Mouse (Mus musculus) forebrain, embryonic 15.5 days (tissue): ENCODE measurements around the gene Pon3. TPM values are rescaled to one million over a fixed set of nuclear protein-coding genes. Genes with fewer than 3 reads are reported as not detected.
A peak's percentile ranks its signal among the peaks of the same experiment; 100 is the strongest.

Experiments
- ATAC-seq: fragments of 200-750 bp; cut with Nextera tagmentation; replicated peaks from 2 replicates; pipeline ENCODE4 v1.8.0; 2017; ENCODE audit warnings: mild to moderate bottlenecking, moderate TSS enrichment, moderate library complexity
- H3K27ac ChIP-seq: fragments of 300-500 bp; sonication (generic); replicated peaks from 2 replicates; pipeline ENCODE4 v1.5.1; 2015; ENCODE audit warnings: mild to moderate bottlenecking, inconsistent platforms
- H3K27me3 ChIP-seq: fragments of 300-500 bp; sonication (generic); 2 replicates; pipeline ENCODE4 v1.6.1; 2015; ENCODE audit warnings: inconsistent platforms
- H3K36me3 ChIP-seq: fragments of 300-500 bp; sonication (generic); 2 replicates; pipeline ENCODE4 v1.6.1; 2015; ENCODE audit warnings: mild to moderate bottlenecking, inconsistent platforms
- H3K4me1 ChIP-seq: fragments of 300-500 bp; sonication (generic); 2 replicates; pipeline ENCODE4 v1.6.1; 2015; ENCODE audit warnings: inconsistent platforms
- H3K4me2 ChIP-seq: fragments of 300-500 bp; sonication (generic); replicated peaks from 2 replicates; pipeline ENCODE4 v1.6.1; 2015; ENCODE audit warnings: mild to moderate bottlenecking, inconsistent platforms
- H3K4me3 ChIP-seq: fragments of 300-500 bp; sonication (generic); 2 replicates; pipeline ENCODE4 v1.5.1; 2015; ENCODE audit warnings: mild to moderate bottlenecking, inconsistent platforms
- H3K9ac ChIP-seq: fragments of 300-500 bp; sonication (generic); replicated peaks from 2 replicates; pipeline ENCODE4 v1.6.1; 2015; ENCODE audit warnings: mild to moderate bottlenecking, inconsistent platforms
- H3K9me3 ChIP-seq: fragments of 300-500 bp; sonication (generic); 2 replicates; pipeline ENCODE4 v1.6.1; 2016; ENCODE audit warnings: inconsistent platforms
- WGBS: fragments of 180-500 bp; shearing (Covaris S2); methylation state at CpG from one replicate; pipeline ENCODE4 v1.1.7; 2015; ENCODE audit warnings: mixed read lengths; 5-methylcytosine and 5-hydroxymethylcytosine counted together
- polyA plus RNA-seq: library from polyadenylated mRNA; unstranded; fragments of >200 nt; fragmentation: Nextera tagmentation; extraction: Ambion mirVana; gene quantifications from 2 replicates; pipeline ENCODE4 v1.2.1, GENCODE M21; 2015

Pon3 gene
- 2.9 and 3.2 TPM in 2 replicates for polyA plus RNA-seq

GRCm38 (mm10) chr6:5255722-5256451 is at the start of gene Pon3:
Gene Pon3 (minus strand): TSS chr6:5256286.
- H3K4me3 ChIP-seq, result peak within 1 kb of the TSS; percentile 23
- H3K27ac ChIP-seq, result no peak within 1 kb of the TSS
- 12% methylated on average over 16 of the region's 16 CpGs for WGBS
- H3K4me2 ChIP-seq, result peak within 1 kb of the TSS; percentile 38
- no peak within 1 kb of the TSS for H3K9ac ChIP-seq
- ATAC-seq, result peak; percentile 85
- H3K27me3 ChIP-seq, result no peaks in the 10 kb centered on the region
- no peaks in the 10 kb centered on the region for H3K36me3 ChIP-seq
- no peaks in the 10 kb centered on the region for H3K9me3 ChIP-seq
- peaks cover 11% of the 10 kb centered on the region for H3K4me1 ChIP-seq

- no peak overlapping the region for H3K9ac ChIP-seq
- no peak overlapping the region for H3K4me2 ChIP-seq
- H3K4me3 ChIP-seq, result no peak overlapping the region
- 89% methylated on average over 8 of the region's 8 CpGs for WGBS
- H3K36me3 ChIP-seq, result no peaks in the 10 kb centered on the region
- no peak overlapping the region for H3K27ac ChIP-seq
- H3K4me1 ChIP-seq, result no peaks in the 10 kb centered on the region
- no peak for ATAC-seq
- no peaks in the 10 kb centered on the region for H3K27me3 ChIP-seq
- no peaks in the 10 kb centered on the region for H3K9me3 ChIP-seq
These were observed 48.9 kb upstream of the Pon3 start for GRCm38 (mm10) chr6:5304956-5305355.

GRCm38 (mm10) chr6:5300629-5301028 is 44.5 kb upstream of the Pon3 start:
- no peak overlapping the region for H3K9ac ChIP-seq
- no peak for ATAC-seq
- H3K27me3 ChIP-seq, result no peaks in the 10 kb centered on the region
- 93% methylated on average over 8 of the region's 8 CpGs for WGBS
- H3K27ac ChIP-seq, result no peak overlapping the region
- no peaks in the 10 kb centered on the region for H3K9me3 ChIP-seq
- no peaks in the 10 kb centered on the region for H3K36me3 ChIP-seq
- no peak overlapping the region for H3K4me3 ChIP-seq
- no peak overlapping the region for H3K4me2 ChIP-seq
- peaks cover 11% of the 10 kb centered on the region for H3K4me1 ChIP-seq

GRCm38 (mm10) chr6:5299561-5299960 is 43.5 kb upstream of the Pon3 start:
- Histone ChIP-seq H3K9me3 (no peaks in the 10 kb centered on the region), H3K27ac (no peak overlapping the region), H3K4me1 (peaks cover 11% of the 10 kb centered on the region), H3K9ac (no peak overlapping the region), H3K36me3 (no peaks in the 10 kb centered on the region), H3K4me2 (no peak overlapping the region), H3K27me3 (no peaks in the 10 kb centered on the region), H3K4me3 (no peak overlapping the region)
- WGBS, result 66% methylated on average over 5 of the region's 5 CpGs
- no peak for ATAC-seq

GRCm38 (mm10) chr6:5298092-5298554 is 42.0 kb upstream of the Pon3 start, which contains the start of gene Pon2:
Gene Pon2 (minus strand): TSS chr6:5298455.
- H3K4me1 ChIP-seq, result peaks cover 11% of the 10 kb centered on the region
- H3K4me2 ChIP-seq, result peak within 1 kb of the TSS; percentile 94
- no peaks in the 10 kb centered on the region for H3K27me3 ChIP-seq
- 0% methylated on average over 41 of the region's 47 CpGs for WGBS
- H3K36me3 ChIP-seq, result no peaks in the 10 kb centered on the region
- peak within 1 kb of the TSS; percentile 60 for H3K4me3 ChIP-seq
- H3K27ac ChIP-seq, result peak within 1 kb of the TSS; percentile 72
- no peaks in the 10 kb centered on the region for H3K9me3 ChIP-seq
- ATAC-seq, result peak; percentile 95
- peak within 1 kb of the TSS; percentile 61 for H3K9ac ChIP-seq

GRCm38 (mm10) chr6:5297321-5298091 is 41.4 kb upstream of the Pon3 start:
- under 1% methylated on average over 24 of the region's 25 CpGs for WGBS
- peak overlapping the region; percentile 60 for H3K4me3 ChIP-seq

GRCm38 (mm10) chr6:5296067-5296466 is 40.0 kb upstream of the Pon3 start:
- no peak for ATAC-seq
- no peak overlapping the region for H3K4me2 ChIP-seq
- H3K27ac ChIP-seq, result no peak overlapping the region
- no peak overlapping the region for H3K4me3 ChIP-seq
- no peak overlapping the region for H3K9ac ChIP-seq
- H3K27me3 ChIP-seq, result no peaks in the 10 kb centered on the region
- 88% methylated on average over 7 of the region's 7 CpGs for WGBS
- no peaks in the 10 kb centered on the region for H3K36me3 ChIP-seq
- peaks cover 11% of the 10 kb centered on the region for H3K4me1 ChIP-seq
- no peaks in the 10 kb centered on the region for H3K9me3 ChIP-seq

More at GRCm38 (mm10) chr6:5297321-5298091, 41.4 kb upstream of the Pon3 start:
- Histone ChIP-seq H3K4me2 (peak overlapping the region; percentile 94), H3K27me3 (no peaks in the 10 kb centered on the region), H3K9ac (peak overlapping the region; percentile 61), H3K27ac (peak overlapping the region; percentile 72), H3K36me3 (no peaks in the 10 kb centered on the region), H3K4me1 (peaks cover 11% of the 10 kb centered on the region), H3K9me3 (no peaks in the 10 kb centered on the region)
- peak; percentile 75 for ATAC-seq

GRCm38 (mm10) chr6:5294659-5295449 is 38.8 kb upstream of the Pon3 start:
- no peaks in the 10 kb centered on the region for H3K9me3 ChIP-seq
- no peaks in the 10 kb centered on the region for H3K27me3 ChIP-seq
- no peak overlapping the region for H3K27ac ChIP-seq
- H3K9ac ChIP-seq, result no peak overlapping the region
- no peak for ATAC-seq
- H3K36me3 ChIP-seq, result no peaks in the 10 kb centered on the region
- whole genome bisulfite sequencing, result 94% methylated on average over 16 of the region's 16 CpGs
- no peak overlapping the region for H3K4me2 ChIP-seq
- no peak overlapping the region for H3K4me3 ChIP-seq
- H3K4me1 ChIP-seq, result peaks cover 11% of the 10 kb centered on the region

GRCm38 (mm10) chr6:5292841-5293240 is 36.8 kb upstream of the Pon3 start:
- WGBS, result 87% methylated on average over 5 of the region's 5 CpGs
- no peaks in the 10 kb centered on the region for H3K9me3 ChIP-seq
- H3K27me3 ChIP-seq, result no peaks in the 10 kb centered on the region
- H3K4me1 ChIP-seq, result peaks cover 8% of the 10 kb centered on the region
- no peak overlapping the region for H3K4me2 ChIP-seq
- ATAC-seq, result no peak
- no peak overlapping the region for H3K27ac ChIP-seq
- no peak overlapping the region for H3K4me3 ChIP-seq
- no peak overlapping the region for H3K9ac ChIP-seq
- H3K36me3 ChIP-seq, result no peaks in the 10 kb centered on the region

- no peak overlapping the region for H3K27ac ChIP-seq
- no peak overlapping the region for H3K4me3 ChIP-seq
- H3K4me1 ChIP-seq, result no peaks in the 10 kb centered on the region
- no peak for ATAC-seq
- 73% methylated on average over 4 of the region's 4 CpGs for WGBS
- no peak overlapping the region for H3K9ac ChIP-seq
- no peaks in the 10 kb centered on the region for H3K36me3 ChIP-seq
- H3K4me2 ChIP-seq, result no peak overlapping the region
- no peaks in the 10 kb centered on the region for H3K27me3 ChIP-seq
- no peaks in the 10 kb centered on the region for H3K9me3 ChIP-seq
These were observed 35.4 kb upstream of the Pon3 start for GRCm38 (mm10) chr6:5291450-5291849.

GRCm38 (mm10) chr6:5287919-5288318 is 31.8 kb upstream of the Pon3 start:
- 85% methylated on average over 5 of the region's 5 CpGs for WGBS
- no peak for ATAC-seq
- H3K4me3 ChIP-seq, result no peak overlapping the region

More at GRCm38 (mm10) chr6:5287919-5288318, 31.8 kb upstream of the Pon3 start:
- no peak overlapping the region for H3K9ac ChIP-seq
- no peaks in the 10 kb centered on the region for H3K27me3 ChIP-seq
- no peak overlapping the region for H3K27ac ChIP-seq
- H3K4me2 ChIP-seq, result no peak overlapping the region
- no peaks in the 10 kb centered on the region for H3K9me3 ChIP-seq
- H3K36me3 ChIP-seq, result no peaks in the 10 kb centered on the region
- H3K4me1 ChIP-seq, result no peaks in the 10 kb centered on the region
